Mouse (Mus musculus) cerebellum, adult 9-10 months (tissue): ENCODE data around the gene Cacna1c.

ENCODE experiments used
- DNase-seq: peaks from one replicate; pipeline ENCODE4 v3.0.0; 2022

The Cacna1c gene

GRCm38 (mm10) chr6:118836693-118837092 lies 359.5 kb downstream of the Cacna1c start:
- no peak for DNase-seq

GRCm38 (mm10) chr6:118834046-118834445 lies 362.2 kb downstream of the Cacna1c start:
- DNase-seq, result no peak

- DNase-seq, result no peak
Observed at GRCm38 (mm10) chr6:118833049-118833448, 363.2 kb downstream of the Cacna1c start.

GRCm38 (mm10) chr6:118832616-118833015 lies 363.6 kb downstream of the Cacna1c start:
- no peak for DNase-seq

- DNase-seq, result no peak
Observed at GRCm38 (mm10) chr6:118830851-118831250, 365.4 kb downstream of the Cacna1c start.

GRCm38 (mm10) chr6:118828187-118828586 lies 368.0 kb downstream of the Cacna1c start:
- DNase-seq, result no peak

- no peak for DNase-seq
Observed at GRCm38 (mm10) chr6:118827560-118827959, 368.7 kb downstream of the Cacna1c start.

- no peak for DNase-seq
Observed at GRCm38 (mm10) chr6:118825400-118825871, 370.8 kb downstream of the Cacna1c start.

- DNase-seq, result peak; percentile 76
Observed at GRCm38 (mm10) chr6:118821536-118821935, 374.7 kb downstream of the Cacna1c start.

- no peak for DNase-seq
Observed at GRCm38 (mm10) chr6:118819657-118820056, 376.6 kb downstream of the Cacna1c start.

- DNase-seq, result no peak
Observed at GRCm38 (mm10) chr6:118817928-118818503, 378.2 kb downstream of the Cacna1c start.

GRCm38 (mm10) chr6:118816253-118816652 lies 380.0 kb downstream of the Cacna1c start:
- no peak for DNase-seq

- DNase-seq, result no peak
Observed at GRCm38 (mm10) chr6:118812556-118812955, 383.7 kb downstream of the Cacna1c start.

GRCm38 (mm10) chr6:118812007-118812406 lies 384.2 kb downstream of the Cacna1c start:
- DNase-seq, result no peak

GRCm38 (mm10) chr6:118810834-118811233 lies 385.4 kb downstream of the Cacna1c start:
- DNase-seq, result peak; percentile 61

- no peak for DNase-seq
Observed at GRCm38 (mm10) chr6:118805139-118805538, 391.1 kb downstream of the Cacna1c start.

GRCm38 (mm10) chr6:118802286-118802685 lies 393.9 kb downstream of the Cacna1c start:
- no peak for DNase-seq

- DNase-seq, result no peak
Observed at GRCm38 (mm10) chr6:118796393-118796792, 399.8 kb downstream of the Cacna1c start.

- no peak for DNase-seq
Observed at GRCm38 (mm10) chr6:118795716-118796115, 400.5 kb downstream of the Cacna1c start.

GRCm38 (mm10) chr6:118791921-118792368 lies 404.3 kb downstream of the Cacna1c start:
- peak; percentile 94 for DNase-seq

GRCm38 (mm10) chr6:118787933-118788332 lies 408.3 kb downstream of the Cacna1c start:
- no peak for DNase-seq

GRCm38 (mm10) chr6:118780280-118780679 lies 415.9 kb downstream of the Cacna1c start:
- no peak for DNase-seq

GRCm38 (mm10) chr6:118779201-118779600 lies 417.0 kb downstream of the Cacna1c start:
- DNase-seq, result no peak

- no peak for DNase-seq
Observed at GRCm38 (mm10) chr6:118777457-118777856, 418.8 kb downstream of the Cacna1c start.

GRCm38 (mm10) chr6:118776459-118776858 lies 419.8 kb downstream of the Cacna1c start:
- DNase-seq, result no peak
